Mouse (Mus musculus) layer of hippocampus, adult 9-10 months (tissue): ENCODE results near the gene Zfp651.
A peak's percentile ranks its signal among the peaks of the same experiment; 100 is the strongest.

Source experiments
- DNase-seq: peaks from one replicate; pipeline ENCODE4 v3.0.0; 2022; ENCODE audit warnings: low spot score

The Zfp651 gene

GRCm38 (mm10) chr9:121759091-121760081 is at the start of gene Zfp651:
Zfp651 (plus strand) TSS chr9:121759330.
- DNase-seq, result no peak

- DNase-seq, result peak; percentile 96
These were observed 49.1 kb upstream of the Zfp651 start, which contains the start of gene Ss18l2 for GRCm38 (mm10) chr9:121709898-121710583. Ss18l2 (plus strand) TSS chr9:121710329.

GRCm38 (mm10) chr9:121710584-121710975 is 48.5 kb upstream of the Zfp651 start:
- DNase-seq, result no peak

- no peak for DNase-seq
These were observed 42.1 kb upstream of the Zfp651 start for GRCm38 (mm10) chr9:121717048-121717447.

- DNase-seq, result no peak
These were observed 40.9 kb upstream of the Zfp651 start for GRCm38 (mm10) chr9:121718070-121718705.

- peak; percentile 91 for DNase-seq
These were observed 40.3 kb upstream of the Zfp651 start, which contains the start of gene Nktr for GRCm38 (mm10) chr9:121718792-121719318. Nktr (plus strand) TSS chr9:121719169.

- DNase-seq, result no peak
These were observed 39.5 kb upstream of the Zfp651 start for GRCm38 (mm10) chr9:121719347-121720331.

- no peak for DNase-seq
These were observed 18.6 kb upstream of the Zfp651 start for GRCm38 (mm10) chr9:121740490-121740889.

GRCm38 (mm10) chr9:121741168-121741567 is 18.0 kb upstream of the Zfp651 start:
- no peak for DNase-seq

GRCm38 (mm10) chr9:121744051-121744450 is 15.1 kb upstream of the Zfp651 start:
- DNase-seq, result no peak

- DNase-seq, result no peak
These were observed 6.4 kb upstream of the Zfp651 start for GRCm38 (mm10) chr9:121752774-121753173.

GRCm38 (mm10) chr9:121754624-121755023 is 4.5 kb upstream of the Zfp651 start:
- no peak for DNase-seq

GRCm38 (mm10) chr9:121756785-121757184 is 2.3 kb upstream of the Zfp651 start:
- DNase-seq, result no peak

GRCm38 (mm10) chr9:121757432-121757831 is 1.7 kb upstream of the Zfp651 start:
- DNase-seq, result no peak

GRCm38 (mm10) chr9:121757835-121758814 is 1.0 kb upstream of the Zfp651 start:
- no peak for DNase-seq

- DNase-seq, result no peak
These were observed 1.4 kb downstream of the Zfp651 start for GRCm38 (mm10) chr9:121760271-121761090.

- DNase-seq, result no peak
These were observed 2.0 kb downstream of the Zfp651 start for GRCm38 (mm10) chr9:121761091-121761665.

GRCm38 (mm10) chr9:121761787-121762186 is 2.7 kb downstream of the Zfp651 start:
- DNase-seq, result no peak
